Mouse (Mus musculus): ENCODE data around the gene Zfp986. TPM values are rescaled to one million over a fixed set of nuclear protein-coding genes. Genes with fewer than 3 reads are reported as not detected.

Gene Zfp986
- polyA plus RNA-seq (2014; fragmentation: Illumina TruSeq; extraction: RNeasy Lipid Tissue Mini Kit (QIAGEN cat#74804); ENCODE audit: low read depth, low replicate concordance) = not detected

GRCm38 (mm10) chr4:145868494-145868893 lies at the start of gene Zfp986:
Gene Zfp986 (plus strand): TSS chr4:145868794.

Other genes with a start within 250 kb of the Zfp986 start
- not detected for gene Zfp980, start 198.1 kb upstream of the Zfp986 start, polyA plus RNA-seq (2014; fragmentation: Illumina TruSeq; extraction: RNeasy Lipid Tissue Mini Kit (QIAGEN cat#74804); ENCODE audit: low read depth, low replicate concordance)
- gene Zfp987, start 228.5 kb downstream of the Zfp986 start, polyA plus RNA-seq (2014; fragmentation: Illumina TruSeq; extraction: RNeasy Lipid Tissue Mini Kit (QIAGEN cat#74804); ENCODE audit: low read depth, low replicate concordance) = not detected